Mouse (Mus musculus): ENCODE measurements at regions not wholly inside any gene's neighbourhood (a gene's known extent, or its start where the extent isn't known, plus 50 kb on each side); places are given as distances from the start of the nearest gene placed in this dataset.

GRCm38 (mm10) chr14:12876417-12877336 is 53.8 kb upstream of the Cadps start:
- DNase-seq (ENCODE audit: extremely low read depth, insufficient read length, low spot score) = no peak
